ENCODE assay signal across 9 mouse cellular contexts in the genomic region with DNA sequence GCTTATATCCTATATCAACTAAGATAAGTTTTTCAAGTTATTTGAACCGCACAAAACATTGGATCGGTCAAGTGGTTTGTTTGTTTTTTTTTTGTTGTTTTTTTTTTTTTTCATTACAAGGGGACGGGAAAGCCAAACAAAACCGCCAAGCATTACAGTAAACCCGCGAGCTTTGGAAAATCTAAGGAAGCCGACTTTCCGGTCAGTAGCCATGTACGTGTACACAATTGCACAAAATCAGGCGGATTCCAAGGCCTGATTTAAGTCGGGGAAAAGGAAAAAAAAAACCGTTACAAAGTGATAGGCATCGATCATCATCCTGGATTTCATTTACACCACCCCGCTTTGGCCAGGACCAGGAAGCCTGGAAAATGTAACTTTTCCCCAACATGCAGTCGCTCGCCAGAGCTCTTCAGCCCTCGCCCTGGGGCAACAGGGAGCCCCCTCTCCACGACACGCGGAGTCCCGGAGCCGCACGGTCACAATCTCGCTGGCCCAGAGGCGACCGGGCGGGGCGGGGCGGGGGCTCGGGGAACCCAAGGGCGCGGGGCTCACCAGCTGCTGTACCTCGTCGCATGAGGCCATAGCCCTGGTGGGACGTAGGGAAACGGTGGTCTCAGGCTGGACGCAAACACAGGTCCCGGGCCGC. TPM values are rescaled to one million over a fixed set of nuclear protein-coding genes. Genes with fewer than 3 reads are reported as not detected.
DNase-seq lines count a peak whose midpoint lies in the region; ATAC-seq and TF ChIP-seq lines count a peak whose summit lies in the region.
"Had no signal": no experiment of that assay in that cellular context is flagged by ENCODE, and none has a peak within 500 bp of the region (broad histone marks: within the 10 kb centered on the region; RNA-seq: fewer than 3 reads in every experiment).

No protein-coding gene starts in this region.

- H3K9ac ChIP-seq in heart, embryonic 11.5 days (ENCODE audit: low read depth, low read length) = peak overlapping the region; percentile 83
- peak overlapping the region; percentile 79 for H3K9ac ChIP-seq in ES-Bruce4 (ENCODE audit: low read depth, poor library complexity, severe bottlenecking)
- H3K9ac ChIP-seq in liver, embryonic 11.5 days (ENCODE audit: low read depth, low read length) = peak overlapping the region; percentile 66
- peak overlapping the region; percentile 84 for H3K9ac ChIP-seq in stomach, embryonic 15.5 days

- H3K36me3 ChIP-seq in heart, embryonic 11.5 days (ENCODE audit: control insufficient read depth, insufficient read depth, low read length) = no peaks in the 10 kb centered on the region
- H3K36me3 ChIP-seq in ES-Bruce4 (ENCODE audit: control insufficient read depth, insufficient read depth, low read length, poor library complexity, severe bottlenecking) = no peaks in the 10 kb centered on the region
- peaks cover 16% of the 10 kb centered on the region for H3K36me3 ChIP-seq in forebrain, embryonic 10.5 days (replicated peaks)
- no peaks in the 10 kb centered on the region for H3K36me3 ChIP-seq in liver, embryonic 11.5 days (ENCODE audit: control insufficient read depth, insufficient read depth, low read length)
- no peaks in the 10 kb centered on the region for H3K36me3 ChIP-seq in stomach, embryonic 15.5 days

- no peaks in the 10 kb centered on the region for H3K27me3 ChIP-seq in heart, embryonic 11.5 days (ENCODE audit: control insufficient read depth, insufficient read depth, low read length)
- H3K27me3 ChIP-seq in ES-Bruce4 (ENCODE audit: control insufficient read depth, insufficient read depth, low read length, poor library complexity, severe bottlenecking) = 0 out of 2 replicates have a peak, but pooled peaks cover 3% of the 10 kb centered on the region
- H3K27me3 ChIP-seq in forebrain, embryonic 10.5 days (ENCODE audit: poor library complexity, severe bottlenecking) = peaks cover 6% of the 10 kb centered on the region
- peaks cover 33% of the 10 kb centered on the region for H3K27me3 ChIP-seq in liver, embryonic 11.5 days (replicated peaks; ENCODE audit: control insufficient read depth, insufficient read depth, low read length)
- no peaks in the 10 kb centered on the region for H3K27me3 ChIP-seq in stomach, embryonic 15.5 days (replicated peaks)
- H3K27me3 ChIP-seq: Patski had no signal

- H3K4me2 ChIP-seq in heart, embryonic 11.5 days = peak overlapping the region; percentile 100
- H3K4me2 ChIP-seq in liver, embryonic 11.5 days = peak overlapping the region; percentile 98
- H3K4me2 ChIP-seq in stomach, embryonic 15.5 days = peak overlapping the region; percentile 98

- ATAC-seq in heart, embryonic 11.5 days (replicated peaks; ENCODE audit: insufficient number of reproducible peaks, low FRiP score, low TSS enrichment) = no peak
- no peak for ATAC-seq in liver, embryonic 11.5 days (replicated peaks; ENCODE audit: low FRiP score)
- ATAC-seq in stomach, embryonic 15.5 days (ENCODE audit: insufficient read depth, low FRiP score, low read depth) = no peak

- H3K4me3 ChIP-seq in heart, embryonic 11.5 days (ENCODE audit: low read depth, low read length) = peak overlapping the region; percentile 59
- H3K4me3 ChIP-seq in ES-Bruce4 (ENCODE audit: low read depth, low read length) = peak overlapping the region; percentile 69
- peak overlapping the region; percentile 89 for H3K4me3 ChIP-seq in forebrain, embryonic 10.5 days
- peak overlapping the region; percentile 60 for H3K4me3 ChIP-seq in liver, embryonic 11.5 days (ENCODE audit: low read depth, low read length)
- peak overlapping the region; percentile 84 for H3K4me3 ChIP-seq in stomach, embryonic 15.5 days (replicated peaks)

- TF ChIP-seq EP300 in ES-Bruce4 (IDR thresholded peaks at IDR 0.05; ENCODE audit: insufficient read depth, low read depth, low read length) = no peak

- H3K27ac ChIP-seq in heart, embryonic 11.5 days (ENCODE audit: low read depth, low read length) = peak overlapping the region; percentile 94
- H3K27ac ChIP-seq in ES-Bruce4 (ENCODE audit: insufficient read depth, low read length) = no peak overlapping the region
- peak overlapping the region; percentile 98 for H3K27ac ChIP-seq in forebrain, embryonic 10.5 days
- H3K27ac ChIP-seq in liver, embryonic 11.5 days (ENCODE audit: low read depth, low read length) = peak overlapping the region; percentile 91
- H3K27ac ChIP-seq in stomach, embryonic 15.5 days = peak overlapping the region; percentile 95

- H3K9me3 ChIP-seq in heart, embryonic 11.5 days (replicated peaks; ENCODE audit: control insufficient read depth, low read length) = no peaks in the 10 kb centered on the region
- H3K9me3 ChIP-seq in ES-Bruce4 (replicated peaks; ENCODE audit: control insufficient read depth, insufficient read depth, low read length, poor library complexity, severe bottlenecking) = no peaks in the 10 kb centered on the region
- no peaks in the 10 kb centered on the region for H3K9me3 ChIP-seq in forebrain, embryonic 10.5 days
- H3K9me3 ChIP-seq in liver, embryonic 11.5 days (ENCODE audit: control insufficient read depth, low read length) = no peaks in the 10 kb centered on the region
- no peaks in the 10 kb centered on the region for H3K9me3 ChIP-seq in stomach, embryonic 15.5 days

- no peak for TF ChIP-seq POLR2A in ES-Bruce4 (IDR thresholded peaks at IDR 0.05; ENCODE audit: insufficient read depth, low read length)

- H3K4me1 ChIP-seq in heart, embryonic 11.5 days (ENCODE audit: control insufficient read depth, insufficient read depth, low read length) = peaks cover 19% of the 10 kb centered on the region
- H3K4me1 ChIP-seq in ES-Bruce4 (ENCODE audit: control insufficient read depth, insufficient read depth, low read length) = no peaks in the 10 kb centered on the region
- peaks cover 51% of the 10 kb centered on the region for H3K4me1 ChIP-seq in forebrain, embryonic 10.5 days
- peaks cover 6% of the 10 kb centered on the region for H3K4me1 ChIP-seq in liver, embryonic 11.5 days (replicated peaks; ENCODE audit: control insufficient read depth, insufficient read depth, low read length)
- peaks cover 13% of the 10 kb centered on the region for H3K4me1 ChIP-seq in stomach, embryonic 15.5 days

- no peak for TF ChIP-seq CTCF in ES-Bruce4 (IDR thresholded peaks at IDR 0.05; ENCODE audit: low read depth, low read length)

- DNase-seq in heart, postnatal 4 days = no peak
- no peak for DNase-seq in forebrain, embryonic 10.5 days (ENCODE audit: extremely low spot score, low spot score)
- no peak for DNase-seq in liver, embryonic 11.5 days (ENCODE audit: low spot score)
- no peak for DNase-seq in spleen, postnatal 10 days (ENCODE audit: low spot score in 2 of 2)
- DNase-seq in layer of hippocampus, adult 18-20 months (ENCODE audit: low spot score in 2 of 2) = no peak

- WGBS in heart, embryonic 11.5 days (ENCODE audit: insufficient replicate concordance) = 1% methylated on average over 39 of the region's 39 CpGs
- WGBS in forebrain, embryonic 10.5 days = 3% methylated on average over 39 of the region's 39 CpGs
- WGBS in liver, embryonic 11.5 days = 3% methylated on average over 39 of the region's 39 CpGs
- WGBS in stomach, embryonic 15.5 days = 1% methylated on average over 39 of the region's 39 CpGs

RNA-seq across cellular contexts. Expression of a gene that starts 0.7 kb away (rescaled TPM):
- 40.3 and 46.3 TPM in 2 replicates for polyA plus RNA-seq in heart, embryonic 11.5 days (2014; fragmentation: Nextera tagmentation; extraction: Ambion mirVana)
- total RNA-seq in heart, postnatal 4 days (2021) = 10 to 100 TPM; 45.0 to 52.0 TPM
- polyA plus RNA-seq in ES-Bruce4 (2011; ENCODE audit: insufficient read depth, insufficient read length, low read depth, missing spikeins) = 49.5 and 53.4 TPM in 2 replicates
- 30.6 and 31.9 TPM in 2 replicates for polyA plus RNA-seq in forebrain, embryonic 10.5 days (2016; fragmentation: Nextera tagmentation; extraction: Ambion mirVana)
- polyA plus RNA-seq in liver, embryonic 11.5 days (2014; fragmentation: Nextera tagmentation; extraction: Ambion mirVana) = 28.4 and 30.9 TPM in 2 replicates
- polyA plus RNA-seq in stomach, embryonic 15.5 days (2015; fragmentation: Nextera tagmentation; extraction: Ambion mirVana) = 38.6 and 41.7 TPM in 2 replicates
- total RNA-seq in layer of hippocampus, adult 18-20 months (2021) = 1 to 10 TPM; 7.3 to 8.5 TPM

RNA-seq across cellular contexts. Expression of a gene that starts 0.8 kb away (rescaled TPM):
- 2.0 and 3.1 TPM in 2 replicates for polyA plus RNA-seq in heart, embryonic 11.5 days (2014; fragmentation: Nextera tagmentation; extraction: Ambion mirVana)
- 1 to 10 TPM; 1.9 to 2.0 TPM for total RNA-seq in heart, postnatal 4 days (2021)
- polyA plus RNA-seq in ES-Bruce4 (2011; ENCODE audit: insufficient read depth, insufficient read length, low read depth, missing spikeins) = 4.0 and 4.8 TPM in 2 replicates
- polyA plus RNA-seq in forebrain, embryonic 10.5 days (2016; fragmentation: Nextera tagmentation; extraction: Ambion mirVana) = 13.7 and 14.9 TPM in 2 replicates
- 3.6 and 4.5 TPM in 2 replicates for polyA plus RNA-seq in liver, embryonic 11.5 days (2014; fragmentation: Nextera tagmentation; extraction: Ambion mirVana)
- polyA plus RNA-seq in stomach, embryonic 15.5 days (2015; fragmentation: Nextera tagmentation; extraction: Ambion mirVana) = 13.7 and 13.9 TPM in 2 replicates
- 1 to 10 TPM; 6.2 to 7.8 TPM for total RNA-seq in layer of hippocampus, adult 18-20 months (2021)
